Mouse (Mus musculus) bone marrow macrophage, adult 2 months (primary cell): ENCODE results near the gene Ss18l2.

Experiments used
- CTCF ChIP-seq: IDR thresholded peaks from 2 replicates; pipeline ENCODE4 v1.5.1; 2012; ENCODE audit warnings: low read depth, mild to moderate bottlenecking, low read length, moderate library complexity
- POLR2A ChIP-seq: IDR thresholded peaks from 2 replicates; pipeline ENCODE4 v1.6.1; 2012; ENCODE audit warnings: mild to moderate bottlenecking, low read depth, low read length, borderline replicate concordance

DNA sequence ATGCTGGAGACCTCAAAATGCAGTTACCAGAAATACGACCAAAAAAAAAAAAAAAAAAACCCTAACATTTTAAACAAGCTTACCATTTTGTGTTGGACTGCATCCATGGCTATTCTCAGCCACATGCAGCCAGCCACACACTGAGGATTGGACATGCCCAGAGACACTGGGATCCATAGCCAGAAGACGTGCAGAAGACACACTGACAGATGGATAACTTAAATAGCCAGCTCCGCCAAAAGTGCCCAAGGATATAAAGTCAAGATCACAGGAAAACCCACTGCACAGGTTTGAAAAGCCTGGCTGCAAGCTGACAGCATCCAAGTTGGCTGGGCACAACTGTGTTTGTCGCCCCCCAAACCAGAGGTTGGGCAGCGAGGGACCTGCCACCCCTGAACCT is 46.0 kb upstream of the Ss18l2 start:
- TF ChIP-seq POLR2A (no peak), CTCF (no peak)
